Mouse (Mus musculus): ENCODE results near the gene Xrcc4. TPM values are rescaled to one million over a fixed set of nuclear protein-coding genes. Genes with fewer than 3 reads are reported as not detected.
A peak's percentile ranks its signal among the peaks of the same experiment; 100 is the strongest.

Gene Xrcc4
- polyA plus RNA-seq, 1 experiment from 2014 or later: 11.4 TPM

DNA sequence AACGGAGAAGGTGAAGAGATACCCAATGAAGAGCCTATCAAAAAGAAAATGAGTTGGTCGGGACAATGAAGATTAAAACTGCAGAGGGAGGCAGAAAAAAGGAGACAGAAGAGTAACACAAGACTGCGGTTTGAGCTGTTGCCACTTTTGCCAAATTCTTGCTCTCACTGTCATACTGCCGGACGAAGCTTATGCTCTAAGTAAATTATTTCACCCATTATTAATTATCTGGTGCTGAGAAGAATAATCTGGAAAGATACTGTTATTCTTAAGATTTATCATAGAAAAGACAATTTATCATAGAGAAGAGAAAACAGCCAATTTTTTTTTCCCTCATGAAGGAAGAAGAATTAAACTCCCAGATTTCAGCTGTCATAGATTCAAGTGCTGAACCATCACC lies 235.3 kb downstream of the Xrcc4 start:
- WGBS: 91% methylated on average over 5 of the region's 5 CpGs

GRCm38 (mm10) chr13:89850746-89851145 lies 238.7 kb downstream of the Xrcc4 start:
- no peak overlapping the region for H3K4me2 ChIP-seq (replicated peaks)
- H3K36me3 ChIP-seq: no peaks in the 10 kb centered on the region
- H3K27ac ChIP-seq: no peak overlapping the region
- H3K27me3 ChIP-seq (replicated peaks): no peaks in the 10 kb centered on the region
- no peak for ATAC-seq (ENCODE audit: low FRiP score, low read depth)
- no peaks in the 10 kb centered on the region for H3K4me1 ChIP-seq
- no peaks in the 10 kb centered on the region for H3K9me3 ChIP-seq
- H3K9ac ChIP-seq: no peak overlapping the region
- no peak overlapping the region for H3K4me3 ChIP-seq
- 93% methylated on average over 2 of the region's 2 CpGs for WGBS

More for the DNA sequence above, 235.3 kb downstream of the Xrcc4 start:
- Histone ChIP-seq H3K27ac (no peak overlapping the region), H3K36me3 (no peaks in the 10 kb centered on the region), H3K4me1 (no peaks in the 10 kb centered on the region), H3K9ac (no peak overlapping the region), H3K9me3 (no peaks in the 10 kb centered on the region), H3K4me2 (replicated peaks) (no peak overlapping the region), H3K4me3 (no peak overlapping the region), H3K27me3 (replicated peaks) (no peaks in the 10 kb centered on the region)
- no peak for ATAC-seq (ENCODE audit: low FRiP score, low read depth)

GRCm38 (mm10) chr13:89849955-89850354 lies 239.5 kb downstream of the Xrcc4 start:
- ATAC-seq (ENCODE audit: low FRiP score, low read depth): no peak

DNA sequence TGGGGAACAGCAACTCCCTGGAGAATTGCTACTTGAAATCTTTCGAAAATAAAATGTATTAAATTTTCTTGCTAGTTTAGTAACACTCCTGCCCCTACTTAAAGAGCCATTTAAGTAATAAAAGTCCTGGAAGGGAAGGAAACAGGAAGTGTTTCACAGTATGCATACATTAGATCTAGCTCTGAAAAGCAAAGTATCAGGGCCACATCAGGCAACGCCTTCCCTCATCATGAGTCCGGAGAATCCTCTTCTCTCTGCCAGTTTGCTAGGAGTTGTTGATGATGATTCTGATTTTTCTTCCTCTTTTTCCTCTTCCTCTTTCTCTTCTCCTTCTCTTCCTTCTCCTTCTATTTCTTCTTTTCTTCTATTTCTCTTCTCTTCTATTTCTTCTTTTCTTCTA lies 250.8 kb downstream of the Xrcc4 start:
- no peaks in the 10 kb centered on the region for H3K27me3 ChIP-seq (replicated peaks)
- no peak overlapping the region for H3K4me2 ChIP-seq (replicated peaks)
- no peak overlapping the region for H3K27ac ChIP-seq
- 94% methylated on average over 3 of the region's 3 CpGs for WGBS
- no peaks in the 10 kb centered on the region for H3K9me3 ChIP-seq
- no peaks in the 10 kb centered on the region for H3K36me3 ChIP-seq
- ATAC-seq (ENCODE audit: low FRiP score, low read depth): no peak
- no peak overlapping the region for H3K9ac ChIP-seq
- no peaks in the 10 kb centered on the region for H3K4me1 ChIP-seq
- H3K4me3 ChIP-seq: no peak overlapping the region

More at GRCm38 (mm10) chr13:89849955-89850354, 239.5 kb downstream of the Xrcc4 start:
- Histone ChIP-seq H3K27me3 (replicated peaks) (no peaks in the 10 kb centered on the region), H3K4me3 (no peak overlapping the region), H3K27ac (no peak overlapping the region), H3K4me1 (no peaks in the 10 kb centered on the region), H3K9me3 (no peaks in the 10 kb centered on the region), H3K9ac (no peak overlapping the region), H3K36me3 (no peaks in the 10 kb centered on the region), H3K4me2 (replicated peaks) (no peak overlapping the region)
- WGBS: 95% methylated on average over 1 of the region's 1 CpGs

- no peak overlapping the region for H3K4me2 ChIP-seq (replicated peaks)
- H3K27me3 ChIP-seq (replicated peaks): no peaks in the 10 kb centered on the region
- H3K4me1 ChIP-seq: no peaks in the 10 kb centered on the region
- no peaks in the 10 kb centered on the region for H3K36me3 ChIP-seq
- WGBS: 80% methylated on average over 3 of the region's 3 CpGs
- no peak overlapping the region for H3K4me3 ChIP-seq
- H3K27ac ChIP-seq: no peak overlapping the region
- H3K9ac ChIP-seq: no peak overlapping the region
- no peak for ATAC-seq (ENCODE audit: low FRiP score, low read depth)
- H3K9me3 ChIP-seq: no peaks in the 10 kb centered on the region
These were observed 254.9 kb downstream of the Xrcc4 start for GRCm38 (mm10) chr13:89834485-89834884.

- Histone ChIP-seq H3K27ac (no peak overlapping the region), H3K9me3 (no peaks in the 10 kb centered on the region)
- WGBS: 74% methylated on average over 2 of the region's 2 CpGs
These were observed 256.2 kb downstream of the Xrcc4 start for GRCm38 (mm10) chr13:89833053-89833670.

DNA sequence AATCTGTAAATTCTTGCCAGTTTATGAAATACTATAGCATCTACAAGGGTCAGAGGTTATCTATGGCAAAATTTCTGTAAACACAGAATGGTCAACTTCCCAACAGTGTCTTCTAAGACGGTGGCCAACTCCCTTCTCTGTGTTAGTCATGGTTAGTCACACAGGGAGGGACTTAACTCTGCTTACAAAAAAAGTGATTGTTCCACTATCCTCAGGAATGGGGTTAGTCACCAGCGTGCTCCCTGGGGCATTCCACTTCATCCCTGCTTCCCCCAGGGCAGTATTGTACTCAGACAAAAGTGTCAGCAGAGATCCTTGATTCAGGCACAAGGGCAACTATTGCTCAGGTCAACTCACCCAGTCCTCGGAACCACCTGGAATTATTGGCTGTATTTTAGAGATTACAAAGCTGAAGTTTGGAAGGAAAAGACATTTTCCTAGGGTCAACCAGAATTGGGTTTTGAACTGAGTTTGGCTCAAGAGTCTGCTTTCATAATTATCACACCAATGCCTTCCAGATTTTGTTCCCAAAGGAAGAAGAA lies 260.9 kb downstream of the Xrcc4 start:
- no peak overlapping the region for H3K4me3 ChIP-seq
- H3K9me3 ChIP-seq: no peaks in the 10 kb centered on the region
- H3K9ac ChIP-seq: no peak overlapping the region
- no peak overlapping the region for H3K27ac ChIP-seq
- no peak overlapping the region for H3K4me2 ChIP-seq (replicated peaks)
- no peaks in the 10 kb centered on the region for H3K27me3 ChIP-seq (replicated peaks)
- WGBS: 49% methylated on average over 3 of the region's 3 CpGs
- no peaks in the 10 kb centered on the region for H3K36me3 ChIP-seq
- no peaks in the 10 kb centered on the region for H3K4me1 ChIP-seq
- no peak for ATAC-seq (ENCODE audit: low FRiP score, low read depth)

More at GRCm38 (mm10) chr13:89833053-89833670, 256.2 kb downstream of the Xrcc4 start:
- no peak for ATAC-seq (ENCODE audit: low FRiP score, low read depth)
- Histone ChIP-seq H3K27me3 (replicated peaks) (no peaks in the 10 kb centered on the region), H3K4me3 (no peak overlapping the region), H3K9ac (no peak overlapping the region), H3K4me1 (no peaks in the 10 kb centered on the region), H3K36me3 (no peaks in the 10 kb centered on the region), H3K4me2 (replicated peaks) (no peak overlapping the region)

GRCm38 (mm10) chr13:89827838-89828237 lies 261.6 kb downstream of the Xrcc4 start:
- 86% methylated on average over 2 of the region's 2 CpGs for WGBS
- ATAC-seq (ENCODE audit: low FRiP score, low read depth): no peak
- Histone ChIP-seq H3K9ac (no peak overlapping the region), H3K36me3 (no peaks in the 10 kb centered on the region), H3K9me3 (no peaks in the 10 kb centered on the region), H3K27ac (no peak overlapping the region), H3K4me2 (replicated peaks) (no peak overlapping the region), H3K4me3 (no peak overlapping the region), H3K27me3 (replicated peaks) (no peaks in the 10 kb centered on the region), H3K4me1 (no peaks in the 10 kb centered on the region)

GRCm38 (mm10) chr13:89814543-89814942 lies 274.9 kb downstream of the Xrcc4 start:
- no peak overlapping the region for H3K4me2 ChIP-seq (replicated peaks)
- no peaks in the 10 kb centered on the region for H3K9me3 ChIP-seq
- WGBS: 73% methylated on average over 2 of the region's 2 CpGs
- no peak overlapping the region for H3K27ac ChIP-seq
- no peak overlapping the region for H3K9ac ChIP-seq
- no peaks in the 10 kb centered on the region for H3K27me3 ChIP-seq (replicated peaks)
- no peaks in the 10 kb centered on the region for H3K4me1 ChIP-seq
- H3K36me3 ChIP-seq: no peaks in the 10 kb centered on the region
- no peak overlapping the region for H3K4me3 ChIP-seq
- no peak for ATAC-seq (ENCODE audit: low FRiP score, low read depth)

- Histone ChIP-seq H3K27me3 (replicated peaks) (no peaks in the 10 kb centered on the region), H3K4me3 (no peak overlapping the region), H3K36me3 (no peaks in the 10 kb centered on the region), H3K9me3 (no peaks in the 10 kb centered on the region), H3K4me2 (replicated peaks) (no peak overlapping the region), H3K27ac (no peak overlapping the region), H3K9ac (no peak overlapping the region), H3K4me1 (no peaks in the 10 kb centered on the region)
- no peak for ATAC-seq (ENCODE audit: low FRiP score, low read depth)
- WGBS: 92% methylated on average over 2 of the region's 2 CpGs
These were observed 277.2 kb downstream of the Xrcc4 start for GRCm38 (mm10) chr13:89812169-89812568.

DNA sequence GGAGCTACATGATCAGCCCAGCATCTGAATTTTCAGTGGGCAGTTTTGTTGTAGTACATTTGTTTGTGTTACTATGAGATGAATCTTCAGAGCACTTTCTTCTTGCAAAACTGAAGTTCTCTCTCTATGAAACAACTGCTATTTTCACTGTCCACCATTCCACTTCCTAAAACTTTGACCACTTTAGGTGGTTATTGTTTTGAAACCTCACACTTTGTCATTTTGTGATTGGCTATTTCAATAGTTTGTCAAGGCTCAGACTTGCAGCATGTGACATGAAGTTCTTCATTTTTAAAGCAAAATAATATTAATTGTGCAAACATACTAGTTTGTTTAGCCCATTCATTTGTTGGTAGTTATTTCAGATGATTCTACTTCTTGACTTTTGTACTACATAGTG lies 280.4 kb downstream of the Xrcc4 start:
- ATAC-seq (ENCODE audit: low FRiP score, low read depth): no peak
- Histone ChIP-seq H3K27me3 (replicated peaks) (no peaks in the 10 kb centered on the region), H3K27ac (no peak overlapping the region), H3K4me2 (replicated peaks) (no peak overlapping the region), H3K4me3 (no peak overlapping the region), H3K4me1 (no peaks in the 10 kb centered on the region), H3K36me3 (no peaks in the 10 kb centered on the region), H3K9ac (no peak overlapping the region), H3K9me3 (no peaks in the 10 kb centered on the region)

GRCm38 (mm10) chr13:89801901-89802300 lies 287.5 kb downstream of the Xrcc4 start:
- Histone ChIP-seq H3K9ac (no peak overlapping the region), H3K27ac (no peak overlapping the region), H3K4me1 (no peaks in the 10 kb centered on the region), H3K27me3 (replicated peaks) (no peaks in the 10 kb centered on the region), H3K4me2 (replicated peaks) (no peak overlapping the region), H3K9me3 (no peaks in the 10 kb centered on the region), H3K4me3 (no peak overlapping the region), H3K36me3 (no peaks in the 10 kb centered on the region)
- no peak for ATAC-seq (ENCODE audit: low FRiP score, low read depth)
- 75% methylated on average over 2 of the region's 2 CpGs for WGBS

- Histone ChIP-seq H3K4me2 (replicated peaks) (no peak overlapping the region), H3K36me3 (no peaks in the 10 kb centered on the region), H3K9me3 (no peaks in the 10 kb centered on the region), H3K4me1 (no peaks in the 10 kb centered on the region), H3K4me3 (no peak overlapping the region), H3K27ac (no peak overlapping the region), H3K27me3 (replicated peaks) (no peaks in the 10 kb centered on the region), H3K9ac (no peak overlapping the region)
- ATAC-seq (ENCODE audit: low FRiP score, low read depth): peak; percentile 91
- 21% methylated on average over 3 of the region's 3 CpGs for WGBS
These were observed 291.7 kb downstream of the Xrcc4 start for GRCm38 (mm10) chr13:89797721-89798120.
